Comparison of ENCODE assay signal across 31 mouse cellular contexts in the genomic region with DNA sequence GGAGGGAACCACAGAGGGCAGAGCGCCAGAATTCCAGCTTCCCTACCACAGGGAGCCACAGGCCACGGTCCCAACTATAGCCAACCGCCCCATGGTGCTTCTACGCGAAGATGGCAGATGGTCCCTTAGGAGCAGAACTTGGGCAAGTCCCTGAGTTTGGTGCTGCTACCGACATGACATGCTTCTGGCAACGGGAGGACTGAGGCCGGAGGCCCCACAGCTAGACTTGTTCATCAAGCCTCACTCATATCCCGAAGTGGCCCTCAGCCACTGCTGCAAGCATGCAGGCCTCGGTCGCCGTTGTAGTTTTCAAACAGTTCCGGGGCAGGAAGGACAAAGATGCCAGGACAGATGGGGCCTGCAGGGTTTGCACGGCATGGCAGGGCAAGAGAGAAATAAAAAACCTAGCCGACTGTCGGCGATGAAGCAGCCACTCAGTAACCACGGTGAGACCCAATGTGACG. TPM values are rescaled to one million over a fixed set of nuclear protein-coding genes. Genes with fewer than 3 reads are reported as not detected.
DNase-seq lines count a peak whose midpoint lies in the region; ATAC-seq and TF ChIP-seq lines count a peak whose summit lies in the region.
"Had no signal": no experiment of that assay in that cellular context is flagged by ENCODE, and none has a peak within 500 bp of the region (broad histone marks: within the 10 kb centered on the region; RNA-seq: fewer than 3 reads in every experiment).

No protein-coding gene starts in this region.

- no peak for TF ChIP-seq CTCF in left cerebral cortex, adult 2 months (IDR thresholded peaks at IDR 0.05)

- H3K27ac ChIP-seq in left cerebral cortex, adult 2 months, result peak overlapping the region; percentile 37; the same call in 1 of the 2 replicates
- H3K27ac ChIP-seq: embryonic facial prominence, embryonic 12.5 days; forebrain, embryonic 10.5 days; forebrain, embryonic 15.5 days; hindbrain, embryonic 13.5 days; kidney, embryonic 15.5 days; limb, embryonic 10.5 days; limb, embryonic 15.5 days; liver, embryonic 13.5 days; midbrain, embryonic 13.5 days had no signal

- H3K4me3 ChIP-seq in left cerebral cortex, adult 2 months, result peak overlapping the region; percentile 34
- H3K4me3 ChIP-seq: embryonic facial prominence, embryonic 12.5 days; forebrain, embryonic 10.5 days; forebrain, embryonic 15.5 days; heart, embryonic 12.5 days; hindbrain, embryonic 13.5 days; kidney, embryonic 15.5 days; limb, embryonic 10.5 days; limb, embryonic 15.5 days; liver, embryonic 13.5 days; megakaryocyte, embryonic 14.5 days; midbrain, embryonic 13.5 days had no signal

- DNase-seq in cerebellum, adult 8-10 months, result no peak
- DNase-seq in left cerebral cortex, adult 2 months (ENCODE audit: extremely low spot score in 1 of 2, low spot score in 2 of 2), result no peak
- DNase-seq in left cerebral cortex, adult 11 months (ENCODE audit: low spot score), result no peak
- peak; percentile 63 to 65 for DNase-seq in cerebellum, adult 18-20 months
- DNase-seq in cerebellum, postnatal 25 days, result peak; percentile 73
- DNase-seq in adrenal gland, postnatal 14 days, result no peak
- DNase-seq: adrenal gland, postnatal 25 days; embryo, embryonic 11 days; gastrocnemius, postnatal 25 days; heart, adult 11 months; heart, postnatal 4 days; kidney, adult 11 months; kidney, postnatal 25 days; liver, embryonic 13.5 days; lung, adult 18-20 months; lung, postnatal 4 days; thymus, postnatal 36 days had no signal

- peak; percentile 26; the same call in 1 of the 2 replicates for ATAC-seq in cerebellum, adult (ENCODE audit: insufficient number of reproducible peaks, low FRiP score, low TSS enrichment)
- no peak for ATAC-seq in erythroblast, adult 5-6 weeks (replicated peaks; ENCODE audit: low FRiP score, poor library complexity, severe bottlenecking)
- ATAC-seq: forebrain, embryonic 15.5 days; lung, postnatal 0 days; midbrain, embryonic 13.5 days; Patski had no signal

- intact Hi-C loops in left cerebral cortex, adult 2 months (cut with DNase I), result no loop called here

RNA-seq across cellular contexts. Expression of a gene that starts 6.6 kb away (rescaled TPM):
- total RNA-seq in left cerebral cortex, adult 2 months (2021), result 100 to 1,000 TPM; 300 to 320 TPM
- total RNA-seq in adrenal gland, postnatal 14 days (2021), result 2.9 TPM in 2 replicates
- total RNA-seq in erythroblast, adult 5-6 weeks (2015; ENCODE audit: low replicate concordance), result 0.38 and 1.0 TPM in 2 replicates
- 1.3 and 2.0 TPM in 2 replicates for total RNA-seq in erythroblast, adult 5-6 weeks (2017; ENCODE audit: low replicate concordance)

Comparison
In these comparisons a context has a peak if more than half of its experiments do, and no peak if none do; other contexts are left out.
1. DNase-seq: peak in cerebellum, adult 18-20 months (2 of 2) and cerebellum, postnatal 25 days (2 of 2); none in cerebellum, adult 8-10 months (single experiment), left cerebral cortex, adult 2 months (0 of 2), left cerebral cortex, adult 11 months (single experiment) and adrenal gland, postnatal 14 days (single experiment).
2. RNA of a gene that starts 6.6 kb away (total RNA-seq): 300 to 320 TPM in left cerebral cortex, adult 2 months; 2.9 TPM in adrenal gland, postnatal 14 days and 0.38 to 2.0 TPM in erythroblast, adult 5-6 weeks; every median in the first group is over 10 times any median in the second.